Mouse (Mus musculus): ENCODE results near the gene Bcl2. TPM values are rescaled to one million over a fixed set of nuclear protein-coding genes. Genes with fewer than 3 reads are reported as not detected.

The Bcl2 gene
- polyA plus RNA-seq, 1 experiment from 2014 or later, result 8.3 TPM

DNA sequence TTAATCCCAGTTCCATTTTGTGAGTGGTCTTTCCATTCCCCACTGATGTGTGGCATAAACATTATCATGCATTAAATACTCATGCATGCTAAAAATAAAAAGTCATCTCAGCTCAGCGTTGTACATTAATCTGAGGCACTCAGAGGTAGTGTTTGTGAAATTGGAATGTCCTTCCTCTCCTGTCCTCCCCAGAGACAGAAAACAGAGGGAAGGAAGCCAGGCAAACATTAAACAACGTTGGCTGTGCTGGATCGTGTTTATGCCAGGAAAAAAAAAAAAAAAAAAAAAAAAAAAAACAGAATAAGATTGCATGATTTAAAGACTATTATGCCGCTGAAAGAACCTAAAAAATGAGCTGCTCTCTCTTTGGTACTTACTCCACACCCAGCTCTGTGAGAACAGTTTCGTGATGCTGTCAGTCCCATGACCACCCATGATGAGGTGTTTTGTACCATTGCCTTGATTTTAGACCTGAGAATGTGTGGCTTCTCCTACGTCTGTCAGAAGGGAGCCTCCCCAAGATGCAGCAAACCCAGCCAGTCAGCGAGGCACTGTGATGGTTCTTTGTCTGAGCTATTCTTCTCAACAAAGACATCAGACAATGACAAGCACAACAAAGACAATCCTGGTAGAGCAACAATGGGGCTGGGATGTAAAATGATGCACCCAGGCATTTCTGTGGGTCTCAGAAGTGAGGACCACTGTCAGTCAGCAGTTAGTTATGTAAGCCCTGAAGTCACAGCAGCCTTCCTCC is 200.0 kb downstream of the Bcl2 start:
- peaks cover 6% of the 10 kb centered on the region for H3K4me1 ChIP-seq (replicated peaks)
- peak; percentile 12 for DNase-seq (ENCODE audit: low spot score)
- no peaks in the 10 kb centered on the region for H3K9me3 ChIP-seq
- 39% methylated on average over 7 of the region's 7 CpGs for WGBS
- H3K4me3 ChIP-seq, result no peak overlapping the region
- no peaks in the 10 kb centered on the region for H3K36me3 ChIP-seq
- H3K27me3 ChIP-seq (ENCODE audit: insufficient read depth, poor library complexity, severe bottlenecking), result no peaks in the 10 kb centered on the region
- H3K27ac ChIP-seq, result no peak overlapping the region

DNA sequence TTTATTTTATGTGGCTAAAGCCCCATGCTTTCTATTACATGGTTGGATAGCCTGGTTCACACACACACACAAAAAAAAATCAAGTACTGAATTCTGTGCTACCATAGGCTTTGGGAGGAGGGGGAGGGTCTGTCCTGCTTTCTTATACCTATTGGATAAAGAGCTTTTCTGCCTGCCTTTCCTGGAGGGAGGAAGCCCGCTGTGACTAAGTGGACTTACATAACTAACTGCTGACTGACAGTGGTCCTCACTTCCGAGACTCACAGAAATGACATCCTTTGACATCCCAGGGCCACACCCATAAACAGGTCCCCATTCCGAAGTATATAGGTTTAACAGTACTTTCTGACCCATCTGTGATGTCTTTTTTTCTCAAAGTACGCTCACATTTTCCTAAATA is 200.6 kb downstream of the Bcl2 start:
- DNase-seq (ENCODE audit: low spot score), result no peak
- H3K36me3 ChIP-seq, result no peaks in the 10 kb centered on the region
- no peaks in the 10 kb centered on the region for H3K9me3 ChIP-seq
- H3K4me3 ChIP-seq, result no peak overlapping the region
- H3K4me1 ChIP-seq (replicated peaks), result peaks cover 6% of the 10 kb centered on the region
- H3K27ac ChIP-seq, result no peak overlapping the region
- H3K27me3 ChIP-seq (ENCODE audit: insufficient read depth, poor library complexity, severe bottlenecking), result no peaks in the 10 kb centered on the region
- 74% methylated on average over 4 of the region's 4 CpGs for WGBS

DNA sequence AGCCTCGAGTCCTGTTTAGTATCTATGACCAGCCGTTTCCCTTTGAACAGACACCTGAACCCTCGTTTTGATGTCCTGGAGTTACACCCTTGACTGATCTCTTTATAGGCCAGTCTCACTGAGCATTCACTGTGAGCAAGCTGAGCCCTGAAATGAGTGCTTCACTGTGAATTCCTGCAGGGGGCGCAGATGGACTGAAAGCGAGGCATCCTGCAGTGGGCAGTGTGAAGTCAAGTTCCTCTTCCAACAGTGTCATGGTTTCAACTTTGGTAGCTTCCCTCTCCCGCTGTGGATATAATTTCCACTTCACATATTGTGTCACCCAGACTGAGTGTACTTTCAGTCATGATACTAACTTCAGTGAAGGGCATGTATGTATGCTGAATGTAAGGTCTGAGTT is 202.5 kb downstream of the Bcl2 start:
- Histone ChIP-seq H3K4me1 (replicated peaks) (peaks cover 6% of the 10 kb centered on the region), H3K4me3 (no peak overlapping the region), H3K27me3 (ENCODE audit: insufficient read depth, poor library complexity, severe bottlenecking) (no peaks in the 10 kb centered on the region), H3K27ac (no peak overlapping the region), H3K9me3 (no peaks in the 10 kb centered on the region), H3K36me3 (no peaks in the 10 kb centered on the region)
- WGBS, result 29% methylated on average over 6 of the region's 6 CpGs
- peak; percentile 61 for DNase-seq (ENCODE audit: low spot score)

DNA sequence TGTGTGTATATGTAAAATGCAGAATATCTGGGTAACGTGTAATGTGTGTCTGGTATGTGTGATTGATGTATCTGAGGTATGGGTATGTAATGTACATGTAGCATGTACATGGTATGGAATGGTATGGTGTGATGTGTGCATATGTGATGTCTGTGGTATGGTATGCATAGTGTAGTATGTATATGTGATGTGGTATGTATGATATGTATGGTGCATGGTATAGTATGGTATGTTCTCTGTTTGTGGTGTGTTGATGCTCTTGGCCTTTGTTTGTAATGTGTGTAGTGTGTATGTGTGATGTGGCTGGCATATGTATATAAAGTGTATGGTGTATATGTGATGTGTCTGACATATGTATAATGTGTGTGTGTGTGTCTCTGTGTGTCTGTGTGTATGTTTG is 206.5 kb downstream of the Bcl2 start:
- DNase-seq (ENCODE audit: low spot score), result no peak
- 89% methylated on average over 1 of the region's 1 CpGs for WGBS
- no peaks in the 10 kb centered on the region for H3K27me3 ChIP-seq (ENCODE audit: insufficient read depth, poor library complexity, severe bottlenecking)
- no peak overlapping the region for H3K27ac ChIP-seq
- H3K4me3 ChIP-seq, result no peak overlapping the region
- H3K36me3 ChIP-seq, result no peaks in the 10 kb centered on the region
- no peaks in the 10 kb centered on the region for H3K4me1 ChIP-seq (replicated peaks)
- no peaks in the 10 kb centered on the region for H3K9me3 ChIP-seq

DNA sequence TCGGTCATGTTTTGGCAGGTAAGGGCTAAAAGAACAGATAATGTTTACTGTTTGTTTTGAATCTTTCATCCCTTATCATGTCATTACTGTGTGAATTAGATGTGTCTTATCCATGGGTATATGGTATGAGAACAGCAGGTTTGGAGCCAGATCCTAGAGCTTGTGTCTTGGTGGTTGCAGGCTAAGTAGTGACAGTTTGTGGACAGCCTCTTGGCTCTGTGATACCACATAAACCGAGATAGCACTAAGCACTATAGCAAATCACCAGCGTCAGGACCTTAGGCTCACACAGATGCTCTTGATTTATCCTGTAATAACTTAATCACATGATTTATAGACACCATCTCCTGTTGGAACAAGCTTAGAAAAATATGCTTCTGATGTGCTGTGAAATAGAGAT is 210.2 kb downstream of the Bcl2 start:
- H3K4me3 ChIP-seq, result no peak overlapping the region

DNA sequence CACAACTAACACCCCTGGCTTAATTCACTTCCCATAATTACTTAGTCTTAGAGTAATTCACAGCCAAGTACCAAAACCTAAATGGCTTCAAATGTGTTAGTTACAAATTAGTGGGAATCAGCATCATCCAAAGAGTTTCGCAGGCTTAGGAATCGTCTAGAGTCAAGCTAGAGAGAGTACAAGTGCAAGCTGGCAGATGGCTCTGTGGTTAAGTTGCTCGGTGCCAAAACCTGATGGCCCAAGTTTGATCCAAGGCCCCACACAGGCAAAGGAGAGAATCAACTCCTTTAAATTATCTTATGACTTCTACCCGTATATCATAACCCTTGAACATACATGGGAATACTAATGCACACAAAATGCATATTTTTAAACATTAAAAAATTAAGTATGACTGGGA is 210.7 kb downstream of the Bcl2 start:
- H3K9me3 ChIP-seq, result no peaks in the 10 kb centered on the region
- no peaks in the 10 kb centered on the region for H3K4me1 ChIP-seq (replicated peaks)
- DNase-seq (ENCODE audit: low spot score), result no peak
- no peak overlapping the region for H3K4me3 ChIP-seq
- WGBS, result 95% methylated on average over 4 of the region's 4 CpGs
- no peaks in the 10 kb centered on the region for H3K27me3 ChIP-seq (ENCODE audit: insufficient read depth, poor library complexity, severe bottlenecking)
- no peak overlapping the region for H3K27ac ChIP-seq
- no peaks in the 10 kb centered on the region for H3K36me3 ChIP-seq

More for the DNA sequence above, 210.2 kb downstream of the Bcl2 start:
- Histone ChIP-seq H3K27me3 (ENCODE audit: insufficient read depth, poor library complexity, severe bottlenecking) (no peaks in the 10 kb centered on the region), H3K9me3 (no peaks in the 10 kb centered on the region), H3K36me3 (no peaks in the 10 kb centered on the region), H3K27ac (no peak overlapping the region), H3K4me1 (replicated peaks) (no peaks in the 10 kb centered on the region)
- 95% methylated on average over 3 of the region's 3 CpGs for WGBS
- DNase-seq (ENCODE audit: low spot score), result no peak

DNA sequence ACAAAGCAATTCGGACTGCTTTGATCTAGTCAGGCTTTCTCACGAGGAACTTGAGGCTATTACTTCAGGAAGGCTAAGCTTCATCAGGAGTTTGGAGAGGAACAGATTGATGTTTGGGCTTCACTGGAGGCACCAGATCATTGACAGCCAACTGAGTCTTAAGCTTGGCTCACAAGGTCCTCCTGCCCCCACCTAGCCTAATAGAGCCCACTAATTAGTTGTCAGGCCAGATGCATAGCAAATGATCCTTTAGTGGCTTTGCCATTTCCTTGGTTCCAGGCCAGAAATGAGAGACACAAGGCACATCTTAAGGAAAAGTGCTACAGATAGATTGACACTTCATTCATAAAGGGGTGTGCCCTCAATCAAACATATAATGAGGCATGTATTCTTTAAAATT is 216.1 kb downstream of the Bcl2 start:
- no peaks in the 10 kb centered on the region for H3K36me3 ChIP-seq
- H3K27me3 ChIP-seq (ENCODE audit: insufficient read depth, poor library complexity, severe bottlenecking), result no peaks in the 10 kb centered on the region
- H3K4me3 ChIP-seq, result no peak overlapping the region
- WGBS, result 74% methylated on average over 2 of the region's 2 CpGs
- H3K9me3 ChIP-seq, result no peaks in the 10 kb centered on the region
- H3K27ac ChIP-seq, result no peak overlapping the region
- DNase-seq (ENCODE audit: low spot score), result no peak
- no peaks in the 10 kb centered on the region for H3K4me1 ChIP-seq (replicated peaks)

Other genes with a start within 250 kb of the Bcl2 start
- 6.6 and 8.0 TPM in 2 replicates for gene Kdsr, start 45.5 kb upstream of the Bcl2 start, polyA plus RNA-seq (2016; fragmentation: Nextera tagmentation; extraction: Ambion mirVana)
- 58.1 and 64.5 TPM in 2 replicates for gene Vps4b, start 82.5 kb upstream of the Bcl2 start, polyA plus RNA-seq (2016; fragmentation: Nextera tagmentation; extraction: Ambion mirVana)
- not detected in 2 replicates for gene Serpinb5, start 146.9 kb upstream of the Bcl2 start, polyA plus RNA-seq (2016; fragmentation: Nextera tagmentation; extraction: Ambion mirVana)
- gene Serpinb12, start 220.2 kb upstream of the Bcl2 start, polyA plus RNA-seq (2016; fragmentation: Nextera tagmentation; extraction: Ambion mirVana), result not detected in 2 replicates

Measured in hindbrain, embryonic 10.5 days (tissue).